Mouse (Mus musculus) R1 (cell line): ENCODE measurements around the gene Astn2.
A peak's percentile ranks its signal among the peaks of the same experiment; 100 is the strongest.

Experiments
- DNase-seq: peaks from one replicate; pipeline ENCODE4 v3.0.0-alpha.2; 2018; ENCODE audit warnings: low read depth, low spot score

Gene Astn2

GRCm38 (mm10) chr4:66170787-66171186 is 233.6 kb downstream of the Astn2 start:
- no peak for DNase-seq

- DNase-seq: no peak
These were observed 234.9 kb downstream of the Astn2 start for GRCm38 (mm10) chr4:66169485-66169884.

DNA sequence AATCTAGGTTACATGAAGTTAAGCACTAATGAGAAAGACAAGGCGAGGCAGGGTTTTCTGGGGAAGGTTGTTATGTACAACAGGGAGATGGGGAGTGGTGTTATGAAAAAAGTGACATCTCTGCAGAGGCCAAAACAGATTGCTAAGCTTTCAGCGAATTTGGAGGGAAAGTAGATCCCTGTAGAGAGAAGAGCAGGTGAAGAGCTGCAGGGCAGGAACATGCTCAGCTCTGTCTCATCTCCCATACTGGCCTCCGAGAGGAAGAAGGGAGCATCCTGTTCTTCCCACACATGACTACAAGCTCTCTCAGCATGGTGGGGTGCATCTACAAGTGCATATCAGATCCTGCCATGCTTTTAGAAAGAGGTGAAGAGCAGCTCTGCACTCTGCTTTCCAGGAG is 245.7 kb downstream of the Astn2 start:
- DNase-seq: no peak

- no peak for DNase-seq
These were observed 246.8 kb downstream of the Astn2 start for GRCm38 (mm10) chr4:66157439-66158113.

GRCm38 (mm10) chr4:66146546-66146945 is 257.9 kb downstream of the Astn2 start:
- DNase-seq: no peak

DNA sequence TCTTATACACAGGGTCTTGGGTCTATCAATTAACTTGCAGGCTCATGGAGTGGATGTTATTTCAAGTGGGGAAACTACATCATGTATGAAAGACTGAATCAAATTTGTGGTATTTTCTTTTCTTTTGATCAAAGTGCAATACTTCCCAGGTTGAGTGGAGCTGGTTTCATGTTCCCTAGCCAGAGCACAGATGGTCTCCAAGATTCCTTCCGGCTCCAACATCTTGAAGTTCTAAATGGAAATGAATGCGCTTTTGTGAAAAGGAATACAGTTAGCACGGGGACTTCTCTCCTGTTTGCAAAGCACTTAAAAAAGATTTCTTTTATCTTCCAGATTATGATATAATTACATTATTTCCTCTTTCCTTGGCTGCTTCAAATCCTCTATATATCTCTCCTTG is 278.2 kb downstream of the Astn2 start:
- no peak for DNase-seq

DNA sequence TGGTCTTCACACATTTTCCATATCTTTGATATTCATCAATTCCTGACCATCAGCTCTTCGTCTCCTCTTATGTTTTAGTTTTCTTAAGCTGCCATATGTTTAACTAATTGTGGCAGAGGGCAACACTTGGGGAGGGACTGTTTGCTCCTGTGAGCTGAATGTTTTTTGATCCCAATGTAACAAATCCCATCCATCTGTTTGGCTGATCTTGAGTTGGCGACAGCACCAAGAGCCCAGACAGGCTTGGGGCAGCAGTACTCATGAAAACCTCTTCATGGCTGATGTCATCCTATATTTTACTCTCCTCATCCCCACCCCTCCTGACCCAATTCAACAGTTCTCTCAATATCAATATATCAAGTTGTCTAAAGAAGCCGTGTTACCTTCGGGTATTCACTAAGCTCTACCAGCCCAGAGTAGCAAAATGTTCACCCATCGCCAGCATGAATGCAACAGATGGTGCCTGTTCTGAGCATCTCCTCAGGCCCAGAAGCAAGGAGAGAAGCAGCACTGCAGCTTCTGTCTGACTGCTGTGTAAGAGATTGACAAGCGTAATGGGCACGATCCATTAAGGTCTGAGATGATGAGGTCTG is 281.5 kb downstream of the Astn2 start:
- DNase-seq: no peak

DNA sequence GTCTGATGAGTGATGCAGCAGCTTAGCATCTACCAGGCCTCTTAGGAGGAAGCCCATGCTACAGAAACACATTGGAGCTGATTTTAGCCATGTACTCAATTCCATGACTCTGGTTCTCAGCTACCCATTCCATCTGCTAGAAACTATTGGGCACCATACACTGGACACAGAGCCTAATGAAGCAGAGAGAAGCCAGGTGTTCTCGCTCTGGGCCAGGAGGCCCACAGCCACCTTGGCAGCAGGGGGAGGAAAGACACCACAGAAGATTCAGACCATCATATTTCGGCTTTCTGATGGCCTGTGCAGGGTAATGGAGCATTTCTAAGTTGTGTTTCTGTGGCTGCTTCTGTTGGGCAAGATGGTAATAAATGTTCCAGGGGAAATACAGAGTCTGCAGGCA is 290.2 kb downstream of the Astn2 start:
- DNase-seq: no peak

GRCm38 (mm10) chr4:66102037-66102436 is 302.4 kb downstream of the Astn2 start:
- DNase-seq: no peak

GRCm38 (mm10) chr4:66097629-66098028 is 306.8 kb downstream of the Astn2 start:
- no peak for DNase-seq

DNA sequence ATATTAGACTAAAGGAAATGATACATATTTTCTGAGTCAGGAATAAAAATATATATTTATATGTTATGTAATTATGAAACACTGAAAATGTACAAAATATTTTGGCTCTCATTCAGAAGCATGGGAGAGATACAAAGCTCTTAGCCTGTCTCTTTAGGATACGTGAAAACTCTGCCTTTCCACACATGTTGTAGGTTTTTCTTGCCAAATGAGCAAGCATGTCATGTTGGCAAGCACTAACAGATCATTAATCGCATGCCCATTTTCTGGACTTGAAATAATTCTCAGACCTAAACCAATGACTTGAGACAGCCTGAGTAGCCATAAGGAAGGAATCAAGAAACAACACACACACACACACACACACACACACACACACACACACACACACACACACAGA is 308.3 kb downstream of the Astn2 start:
- DNase-seq: no peak

GRCm38 (mm10) chr4:66057161-66057560 is 347.2 kb downstream of the Astn2 start:
- DNase-seq: no peak

DNA sequence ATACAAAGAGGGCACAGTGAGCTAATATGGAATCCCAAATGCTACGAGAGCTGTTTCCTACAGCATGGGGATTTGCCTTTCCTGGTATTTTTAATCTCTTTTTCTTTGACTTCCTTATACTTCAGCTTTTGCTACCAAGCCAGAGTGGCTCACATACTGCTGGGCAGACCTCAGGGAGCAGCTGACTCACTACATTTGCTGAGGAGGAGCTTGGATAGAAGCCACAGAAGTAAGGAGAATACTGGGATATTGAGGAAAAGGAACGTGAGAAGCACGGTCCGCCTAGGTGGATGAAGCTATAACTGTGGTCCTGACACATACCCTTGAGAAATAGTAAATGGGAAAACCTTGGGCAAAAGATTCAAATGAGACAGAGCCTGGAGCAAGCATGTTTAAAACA is 348.7 kb downstream of the Astn2 start:
- no peak for DNase-seq

DNA sequence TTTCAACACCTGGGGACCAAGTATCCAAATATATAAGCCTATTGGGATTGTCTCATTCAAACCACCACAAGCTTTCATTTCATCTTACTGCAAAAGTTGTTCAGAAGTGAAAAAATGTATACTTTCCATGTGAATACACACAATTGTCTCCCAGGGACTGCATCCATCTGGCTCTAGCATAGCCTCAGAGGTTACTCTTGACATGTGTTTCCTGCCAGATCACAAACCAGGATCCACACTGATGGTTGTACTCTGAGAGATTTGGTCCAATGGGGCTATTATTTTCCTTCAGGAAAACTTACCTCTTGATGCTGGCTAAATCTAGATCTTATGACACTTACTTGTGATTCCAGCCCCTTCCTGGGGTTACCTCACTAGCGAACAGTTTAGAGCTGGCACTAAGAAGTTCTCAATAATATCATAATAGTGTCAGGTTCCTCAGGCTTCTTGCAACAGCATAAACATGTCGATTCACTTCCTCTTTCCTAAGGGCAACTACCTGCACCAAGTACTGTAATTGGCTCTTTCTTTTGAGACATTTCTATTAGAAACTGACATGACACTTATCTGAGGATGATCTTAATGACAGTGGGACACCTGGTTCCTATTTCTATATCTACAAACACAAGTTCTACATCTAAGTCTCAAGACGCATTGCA is 361.3 kb downstream of the Astn2 start:
- DNase-seq: no peak

- DNase-seq: peak; percentile 31
These were observed 370.6 kb downstream of the Astn2 start for GRCm38 (mm10) chr4:66033826-66034225.

DNA sequence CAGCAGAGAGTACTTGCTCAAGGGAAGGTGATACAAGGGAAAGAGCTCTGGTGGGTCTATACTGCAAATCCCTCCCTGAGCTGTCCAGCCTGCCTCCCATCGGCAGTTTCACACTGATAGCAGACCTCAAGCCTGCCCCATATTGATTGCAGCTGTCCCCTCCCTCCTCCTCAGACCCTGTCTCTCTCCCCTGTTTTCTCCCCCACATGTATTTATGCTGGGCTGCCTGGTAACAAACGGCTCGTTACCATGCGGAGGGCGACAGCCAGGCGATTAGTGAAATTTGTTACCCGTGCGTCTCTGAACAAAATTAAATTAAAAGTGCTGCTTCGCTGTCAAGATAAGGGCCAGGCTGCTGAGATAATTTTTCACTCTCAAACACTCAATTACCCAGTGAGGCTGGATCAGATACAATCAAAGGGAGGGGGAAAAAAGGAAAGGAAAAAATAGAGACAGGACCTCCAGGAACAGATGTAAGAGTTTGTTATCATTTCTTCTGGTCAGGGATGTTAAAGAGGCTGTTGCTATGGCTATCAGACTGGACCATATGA is 373.0 kb downstream of the Astn2 start:
- no peak for DNase-seq

- DNase-seq: no peak
These were observed 374.5 kb downstream of the Astn2 start for GRCm38 (mm10) chr4:66029901-66030300.

DNA sequence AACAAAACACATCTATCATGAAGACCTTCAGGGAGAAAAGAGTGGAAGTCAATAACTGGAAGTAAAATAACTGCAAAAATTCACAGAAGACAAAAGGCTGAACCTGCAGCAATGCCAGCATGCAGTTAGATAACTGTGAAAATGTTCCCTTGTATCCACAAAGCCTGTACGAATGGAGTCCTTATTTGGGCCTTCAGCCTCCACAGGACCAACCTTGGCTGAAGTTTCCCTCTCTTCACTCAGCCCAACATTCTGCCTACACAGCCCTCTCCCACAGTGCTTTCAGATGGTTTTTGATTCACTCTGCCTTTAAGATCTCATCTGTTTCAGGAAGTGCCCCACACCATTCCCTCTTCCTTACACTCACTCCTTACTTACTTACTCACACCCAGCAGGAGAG is 376.5 kb downstream of the Astn2 start:
- DNase-seq: no peak

GRCm38 (mm10) chr4:66025393-66026062 is 378.9 kb downstream of the Astn2 start:
- no peak for DNase-seq

DNA sequence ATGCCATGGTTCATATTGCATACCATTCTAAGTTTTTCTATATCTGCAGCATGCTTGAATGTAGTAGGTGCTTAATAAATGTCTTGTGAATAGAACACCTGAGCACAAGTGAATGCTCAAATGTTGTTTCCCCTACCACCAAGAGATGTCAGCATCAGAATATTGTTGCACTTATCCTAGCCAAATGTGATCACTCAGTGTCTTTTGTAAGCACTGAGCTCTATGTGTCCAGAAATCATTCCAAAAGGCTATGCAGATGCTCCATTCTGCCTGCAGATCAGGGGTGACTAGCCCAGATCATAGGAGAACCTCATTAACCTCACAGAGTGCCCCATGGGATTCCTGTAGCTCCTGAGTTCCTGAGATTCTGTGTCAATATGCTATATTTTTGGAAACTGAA is 401.5 kb downstream of the Astn2 start:
- DNase-seq: no peak

GRCm38 (mm10) chr4:65983643-65984042 is 420.8 kb downstream of the Astn2 start:
- DNase-seq: no peak

DNA sequence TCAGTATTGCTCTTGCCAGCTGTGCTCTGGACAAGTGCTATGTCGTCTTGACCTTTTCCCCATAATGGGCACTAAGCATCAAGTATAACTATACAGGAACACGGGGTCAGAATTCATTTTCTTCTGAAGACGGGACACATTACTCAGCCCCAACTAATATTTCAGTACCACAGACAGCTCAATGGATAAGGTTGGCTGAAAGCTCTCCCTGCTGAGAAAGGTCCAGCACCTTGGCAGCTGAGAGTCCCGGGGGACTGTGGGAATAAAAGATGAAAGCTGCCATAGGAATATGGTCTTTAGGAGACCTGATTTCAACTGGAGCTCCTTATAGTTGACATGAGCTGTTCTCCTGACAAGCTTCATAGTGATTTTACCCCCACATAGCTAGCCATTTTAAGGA is 421.5 kb downstream of the Astn2 start:
- peak; percentile 19 for DNase-seq
